Mouse (Mus musculus): ENCODE measurements around the gene Sirt5. TPM values are rescaled to one million over a fixed set of nuclear protein-coding genes. Genes with fewer than 3 reads are reported as not detected.
A peak's percentile ranks its signal among the peaks of the same experiment; 100 is the strongest.

Sirt5 gene
- 21.0 and 26.2 TPM in 2 replicates for polyA plus RNA-seq (2016; fragmentation: Nextera tagmentation; extraction: Ambion mirVana)

DNA sequence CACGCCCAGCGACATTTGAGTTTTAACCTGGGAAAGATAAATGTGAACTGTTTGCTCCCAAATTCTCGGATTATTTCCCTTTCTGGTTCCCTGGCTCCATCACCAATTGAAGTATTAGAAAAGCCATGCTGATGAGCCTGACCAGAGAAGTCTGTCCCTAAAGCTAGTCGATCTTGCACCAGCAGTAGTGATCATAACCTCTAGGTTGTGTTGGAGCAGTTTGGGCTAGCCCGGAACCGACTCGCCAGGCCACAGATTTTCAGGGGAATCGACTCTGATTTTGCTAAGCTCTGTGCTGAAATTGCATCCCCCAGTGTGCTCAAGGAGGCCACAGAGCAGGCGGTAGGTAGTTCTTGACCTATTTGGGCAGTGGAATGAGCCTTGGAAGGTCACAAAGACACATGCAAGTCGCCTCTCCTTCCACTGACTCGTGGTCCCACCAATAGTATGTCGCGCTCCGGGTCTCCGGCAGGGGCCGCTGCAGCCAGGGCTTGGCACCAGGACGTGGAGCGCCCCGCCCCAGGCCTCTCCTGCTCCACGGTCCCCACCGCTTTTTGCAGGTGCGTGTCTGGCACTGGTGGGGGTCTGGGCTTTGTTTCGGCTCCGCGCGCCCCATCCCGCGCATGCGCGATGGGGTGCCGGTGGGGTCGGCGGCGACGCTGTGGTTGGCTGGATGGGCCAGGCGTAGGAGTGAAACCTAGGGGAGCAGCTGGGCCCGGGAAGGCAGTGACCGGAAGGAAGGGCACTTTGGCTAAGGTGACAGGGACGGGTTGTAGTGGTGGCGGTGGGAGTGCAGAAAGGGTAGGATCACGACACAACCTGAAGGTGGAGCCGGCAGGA, at the start of gene Sirt5:
Sirt5 (plus strand) TSS at position 512 of the 840 bp plus-strand sequence.
- peaks cover 19% of the 10 kb centered on the region for H3K4me1 ChIP-seq
- H3K27ac ChIP-seq (replicated peaks), result peak within 1 kb of the TSS; percentile 91
- peak within 1 kb of the TSS; percentile 69 for H3K4me3 ChIP-seq
- no peaks in the 10 kb centered on the region for H3K9me3 ChIP-seq (replicated peaks)
- H3K27me3 ChIP-seq (ENCODE audit: low read depth, poor library complexity, severe bottlenecking), result no peaks in the 10 kb centered on the region
- no peaks in the 10 kb centered on the region for H3K36me3 ChIP-seq
- WGBS, result 15% methylated on average over 42 of the region's 42 CpGs
- DNase-seq (ENCODE audit: low spot score), result peak; percentile 94

DNA sequence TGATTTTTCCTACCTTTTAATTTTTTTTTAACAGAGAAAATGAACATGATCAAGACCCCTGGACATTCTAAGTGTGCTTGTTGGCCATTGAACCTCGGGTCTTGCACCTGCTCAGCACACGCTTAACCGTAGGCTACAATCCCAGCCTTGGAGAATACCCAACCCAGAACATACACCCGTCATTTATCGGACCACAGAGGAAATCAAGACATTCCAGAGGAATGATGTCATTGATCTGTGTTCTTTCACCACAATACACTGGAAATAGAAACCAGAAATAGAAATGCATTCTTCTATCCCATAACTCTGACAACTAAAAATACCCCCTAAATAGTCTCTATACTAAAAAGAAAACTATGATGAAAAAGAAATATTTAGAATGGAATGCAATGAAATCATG, 47.9 kb upstream of the Sirt5 start:
- H3K4me1 ChIP-seq, result no peaks in the 10 kb centered on the region
- no peaks in the 10 kb centered on the region for H3K36me3 ChIP-seq
- no peaks in the 10 kb centered on the region; the same call in 1 of the 2 replicates for H3K9me3 ChIP-seq (replicated peaks)
- DNase-seq (ENCODE audit: low spot score), result no peak
- no peak overlapping the region for H3K4me3 ChIP-seq
- 92% methylated on average over 5 of the region's 5 CpGs for WGBS
- no peaks in the 10 kb centered on the region for H3K27me3 ChIP-seq (ENCODE audit: low read depth, poor library complexity, severe bottlenecking)
- H3K27ac ChIP-seq (replicated peaks), result no peak overlapping the region

DNA sequence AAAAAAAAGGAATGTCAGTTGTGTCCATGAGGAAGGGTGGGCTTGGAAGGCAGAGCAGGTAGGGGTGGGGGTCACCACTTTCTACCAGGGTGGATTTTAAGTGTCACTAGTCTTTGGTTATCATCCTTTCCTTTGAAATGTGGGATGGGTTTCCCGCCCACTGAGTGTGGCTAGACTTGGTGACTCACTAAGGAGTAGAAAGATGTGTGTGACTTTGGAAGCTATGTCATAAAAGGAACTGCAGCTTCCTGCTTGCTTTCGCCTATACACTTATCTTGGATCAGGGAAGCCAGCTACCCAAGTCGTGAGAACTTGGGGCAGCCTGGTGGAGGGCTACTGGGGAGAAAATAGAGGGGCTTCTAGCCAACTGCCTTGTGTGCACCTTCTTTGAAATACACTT, 45.9 kb upstream of the Sirt5 start:
- Histone ChIP-seq H3K36me3 (no peaks in the 10 kb centered on the region), H3K27me3 (ENCODE audit: low read depth, poor library complexity, severe bottlenecking) (no peaks in the 10 kb centered on the region), H3K4me3 (no peak overlapping the region), H3K9me3 (replicated peaks) (no peaks in the 10 kb centered on the region; the same call in 1 of the 2 replicates), H3K4me1 (no peaks in the 10 kb centered on the region), H3K27ac (replicated peaks) (no peak overlapping the region)
- WGBS, result 70% methylated on average over 3 of the region's 3 CpGs
- DNase-seq (ENCODE audit: low spot score), result no peak

DNA sequence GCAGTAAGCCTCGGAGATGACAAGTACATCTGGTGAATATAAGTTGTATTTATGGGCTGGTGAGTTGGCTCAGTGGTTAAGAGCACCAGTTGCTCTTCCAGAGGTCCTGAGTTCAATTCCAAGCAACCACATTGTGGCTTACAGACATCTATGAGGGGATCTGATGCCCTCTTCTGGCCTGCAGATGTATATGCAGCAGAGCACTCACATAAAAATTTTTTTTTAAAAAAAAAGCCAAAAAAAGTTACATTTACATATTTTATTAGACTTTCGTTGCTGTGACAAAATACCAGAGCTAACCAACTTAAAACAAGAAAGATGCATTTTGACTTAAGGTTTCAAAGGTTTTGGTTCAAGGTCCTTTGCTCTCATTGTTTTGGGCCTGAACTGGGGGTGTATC, 43.8 kb upstream of the Sirt5 start:
- WGBS, result 78% methylated on average over 2 of the region's 2 CpGs
- no peaks in the 10 kb centered on the region; the same call in 1 of the 2 replicates for H3K9me3 ChIP-seq (replicated peaks)
- H3K36me3 ChIP-seq, result no peaks in the 10 kb centered on the region

DNA sequence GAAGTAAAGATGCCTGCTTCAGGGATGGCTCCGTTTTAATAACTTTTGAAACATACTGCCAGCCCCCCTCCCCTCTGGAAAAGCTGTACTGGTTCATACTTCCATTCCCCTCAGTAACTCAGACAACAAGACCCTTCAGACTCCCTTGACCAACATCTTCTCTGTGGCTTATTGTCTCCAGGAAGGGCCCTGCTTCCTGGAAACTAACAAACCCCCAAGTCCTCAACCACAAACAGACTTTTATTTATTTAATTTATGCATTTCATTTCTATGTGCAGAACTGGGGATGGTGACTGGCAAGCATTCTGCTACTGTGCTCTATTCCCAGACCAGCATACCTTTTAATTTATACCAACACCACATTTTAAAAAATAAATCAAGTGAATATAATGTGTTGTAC, 39.9 kb upstream of the Sirt5 start:
- no peak for DNase-seq (ENCODE audit: low spot score)
- no peaks in the 10 kb centered on the region; the same call in 1 of the 2 replicates for H3K9me3 ChIP-seq (replicated peaks)
- H3K4me3 ChIP-seq, result no peak overlapping the region
- H3K36me3 ChIP-seq, result no peaks in the 10 kb centered on the region
- H3K27ac ChIP-seq (replicated peaks), result no peak overlapping the region
- H3K4me1 ChIP-seq, result no peaks in the 10 kb centered on the region
- no peaks in the 10 kb centered on the region for H3K27me3 ChIP-seq (ENCODE audit: low read depth, poor library complexity, severe bottlenecking)
- 71% methylated on average over 1 of the region's 1 CpGs for WGBS

More for the DNA sequence above, 43.8 kb upstream of the Sirt5 start:
- no peak overlapping the region for H3K4me3 ChIP-seq
- no peaks in the 10 kb centered on the region for H3K4me1 ChIP-seq
- no peak for DNase-seq (ENCODE audit: low spot score)
- H3K27me3 ChIP-seq (ENCODE audit: low read depth, poor library complexity, severe bottlenecking), result no peaks in the 10 kb centered on the region
- no peak overlapping the region for H3K27ac ChIP-seq (replicated peaks)

DNA sequence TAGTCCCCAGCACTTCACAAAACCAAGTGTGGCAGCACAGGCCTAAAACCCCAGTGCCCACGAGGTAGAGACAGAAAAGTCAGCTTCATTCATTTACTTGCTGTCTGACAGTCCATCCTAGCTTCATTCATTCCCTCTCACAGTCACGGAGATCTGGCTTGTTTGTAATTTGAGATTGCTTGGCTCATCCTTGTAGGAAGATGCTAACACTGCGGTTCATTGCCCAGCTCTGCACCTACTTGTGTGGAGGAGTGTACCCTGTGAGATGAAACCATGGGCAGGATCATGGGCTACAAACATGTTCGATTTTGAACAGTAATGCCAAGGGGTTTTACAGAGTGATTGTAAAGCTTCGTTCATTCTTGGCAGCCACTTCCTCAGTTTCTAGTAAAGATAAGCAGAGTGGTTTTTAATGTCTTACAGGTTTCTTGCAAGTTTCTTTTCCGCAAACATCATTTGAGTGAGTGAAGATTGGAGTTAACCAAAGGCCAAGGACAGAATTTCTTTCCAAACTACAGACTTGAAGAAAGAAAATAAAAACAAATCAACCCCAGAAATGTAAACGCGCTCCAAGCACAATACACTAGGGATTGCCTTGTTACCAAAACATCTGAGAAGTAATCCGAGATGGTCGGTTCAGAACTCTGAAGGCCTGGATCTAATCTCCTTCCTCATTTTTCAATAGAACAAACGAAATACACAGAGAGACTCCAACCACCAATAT, 33.4 kb upstream of the Sirt5 start:
- Histone ChIP-seq H3K27ac (replicated peaks) (no peak overlapping the region), H3K4me1 (no peaks in the 10 kb centered on the region), H3K36me3 (no peaks in the 10 kb centered on the region), H3K4me3 (no peak overlapping the region), H3K9me3 (replicated peaks) (no peaks in the 10 kb centered on the region), H3K27me3 (ENCODE audit: low read depth, poor library complexity, severe bottlenecking) (no peaks in the 10 kb centered on the region)
- no peak for DNase-seq (ENCODE audit: low spot score)
- 69% methylated on average over 11 of the region's 11 CpGs for WGBS

DNA sequence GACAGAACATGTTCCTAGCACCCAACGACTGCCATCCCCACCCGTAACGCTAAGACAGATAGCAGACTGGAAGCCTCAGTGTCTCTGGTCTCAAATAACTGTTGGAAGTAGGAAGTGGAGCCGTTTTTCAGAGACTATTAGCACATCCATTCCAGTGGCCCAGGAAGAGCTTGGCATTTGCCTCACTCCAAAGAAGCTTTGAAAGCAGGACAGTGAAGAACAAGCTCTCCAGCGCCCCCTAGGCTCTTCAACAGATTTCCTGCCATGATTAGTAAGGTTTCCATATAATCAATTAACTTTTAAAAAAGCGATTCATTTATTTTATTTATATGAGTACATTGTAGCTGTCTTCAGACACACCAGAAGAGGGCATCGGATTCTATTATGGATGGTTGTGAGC, 32.7 kb upstream of the Sirt5 start:
- H3K36me3 ChIP-seq, result no peaks in the 10 kb centered on the region
- no peak overlapping the region for H3K4me3 ChIP-seq
- H3K27ac ChIP-seq (replicated peaks), result no peak overlapping the region
- 44% methylated on average over 7 of the region's 7 CpGs for WGBS
- H3K27me3 ChIP-seq (ENCODE audit: low read depth, poor library complexity, severe bottlenecking), result no peaks in the 10 kb centered on the region
- H3K4me1 ChIP-seq, result no peaks in the 10 kb centered on the region
- peak; percentile 27 for DNase-seq (ENCODE audit: low spot score)
- H3K9me3 ChIP-seq (replicated peaks), result no peaks in the 10 kb centered on the region

DNA sequence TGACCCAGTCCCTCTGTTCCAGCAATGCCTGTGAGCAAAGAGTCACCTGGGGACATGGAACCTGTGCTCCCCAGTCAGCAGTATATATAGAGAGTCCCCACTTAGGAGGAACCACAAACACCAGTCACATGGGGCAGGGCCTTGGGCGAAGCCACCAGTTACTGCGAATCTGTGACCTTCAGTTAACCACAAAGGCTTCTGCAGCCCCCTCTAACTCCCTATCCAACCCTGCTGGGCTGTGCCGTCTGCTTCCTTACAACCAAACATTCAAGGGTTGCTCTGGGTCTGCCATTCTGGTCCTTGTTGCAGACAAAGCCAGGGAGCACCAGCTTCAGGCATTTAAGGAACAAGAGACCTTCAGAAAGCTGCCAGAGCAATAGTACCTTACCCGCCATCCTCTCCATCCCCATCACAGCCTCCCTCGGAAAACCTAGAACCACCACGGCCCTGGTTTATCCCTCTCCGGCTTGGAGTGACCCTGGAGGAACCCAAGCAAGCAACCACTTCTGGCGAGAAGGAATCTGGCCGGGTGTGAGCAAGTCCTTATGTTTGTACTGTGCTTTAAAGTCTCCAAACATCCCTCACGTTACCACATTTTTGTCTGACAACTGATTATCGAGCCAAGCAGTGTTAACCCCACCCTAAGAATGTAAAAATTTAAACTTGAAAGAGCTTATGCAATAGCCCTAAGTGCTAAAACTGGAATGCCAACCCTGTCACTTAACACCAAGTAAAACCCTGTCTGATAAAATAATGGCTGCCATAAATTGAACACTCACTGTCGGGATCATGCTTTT, 28.7 kb upstream of the Sirt5 start:
- Histone ChIP-seq H3K4me3 (no peak overlapping the region), H3K9me3 (replicated peaks) (no peaks in the 10 kb centered on the region), H3K27me3 (ENCODE audit: low read depth, poor library complexity, severe bottlenecking) (no peaks in the 10 kb centered on the region), H3K36me3 (no peaks in the 10 kb centered on the region), H3K27ac (replicated peaks) (no peak overlapping the region), H3K4me1 (peaks cover 6% of the 10 kb centered on the region)
- no peak for DNase-seq (ENCODE audit: low spot score)
- 85% methylated on average over 12 of the region's 12 CpGs for WGBS

DNA sequence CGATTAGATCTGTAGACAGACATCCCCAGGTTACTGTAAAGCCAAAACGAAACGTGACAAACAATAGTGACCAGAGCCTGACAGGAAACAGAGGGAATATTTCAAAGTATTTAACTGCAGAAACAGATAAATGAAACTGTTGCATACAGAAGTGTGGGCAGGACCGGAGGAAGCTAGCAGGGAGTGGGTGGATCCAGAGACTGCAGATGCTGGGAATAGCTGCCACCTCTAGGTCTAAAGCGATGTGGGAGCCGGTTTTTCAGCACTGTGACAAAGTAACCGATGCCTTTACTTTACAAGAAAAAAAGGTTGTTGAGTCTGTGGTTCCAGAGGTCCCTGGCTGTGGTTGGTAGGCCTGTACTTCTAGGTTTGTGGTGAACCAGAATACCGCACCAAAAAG, 27.3 kb upstream of the Sirt5 start:
- Histone ChIP-seq H3K27ac (replicated peaks) (no peak overlapping the region), H3K27me3 (ENCODE audit: low read depth, poor library complexity, severe bottlenecking) (no peaks in the 10 kb centered on the region), H3K9me3 (replicated peaks) (no peaks in the 10 kb centered on the region), H3K4me3 (no peak overlapping the region), H3K4me1 (peaks cover 6% of the 10 kb centered on the region), H3K36me3 (no peaks in the 10 kb centered on the region)
- 93% methylated on average over 8 of the region's 8 CpGs for WGBS
- DNase-seq (ENCODE audit: low spot score), result no peak

DNA sequence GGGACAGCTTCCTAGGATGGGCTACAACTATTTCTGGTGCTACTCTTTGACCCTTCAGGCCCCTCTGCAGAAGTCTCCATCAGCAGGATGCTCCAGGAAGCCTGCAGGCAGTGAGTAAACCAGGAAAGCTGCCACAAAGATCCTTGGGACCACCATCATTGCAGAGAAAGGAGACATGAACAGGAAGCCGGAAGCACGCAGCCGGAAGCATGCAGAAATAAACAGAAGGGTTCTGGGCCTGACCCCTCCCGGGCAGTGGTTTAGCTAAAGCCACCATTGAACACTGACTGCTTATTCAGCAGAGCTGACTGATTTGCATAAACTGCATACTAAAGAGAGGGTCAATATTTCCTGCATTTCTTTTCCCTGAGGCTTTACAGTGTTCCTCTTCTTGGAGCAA, 26.7 kb upstream of the Sirt5 start:
- DNase-seq (ENCODE audit: low spot score), result no peak
- H3K36me3 ChIP-seq, result no peaks in the 10 kb centered on the region
- 81% methylated on average over 4 of the region's 4 CpGs for WGBS

DNA sequence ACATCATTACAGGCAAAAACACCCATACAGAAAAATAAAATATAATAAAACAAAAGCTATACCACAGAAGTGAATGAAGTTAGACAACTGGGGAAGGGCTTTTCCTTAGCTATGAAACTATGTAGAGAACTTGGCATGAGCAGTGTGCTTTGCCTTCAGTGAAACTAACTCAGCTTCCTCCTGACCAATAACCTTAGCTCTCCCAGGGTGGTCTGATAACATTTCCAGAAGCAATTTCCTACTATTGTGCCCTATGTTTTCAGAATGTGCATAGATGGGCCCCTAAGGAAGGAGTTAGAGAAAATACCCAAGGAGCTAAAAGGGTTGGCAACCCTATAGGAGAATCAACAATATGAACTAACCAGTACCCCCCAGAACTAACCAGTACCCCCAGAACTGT, 18.5 kb upstream of the Sirt5 start:
- H3K36me3 ChIP-seq, result no peaks in the 10 kb centered on the region
- no peaks in the 10 kb centered on the region for H3K27me3 ChIP-seq (ENCODE audit: low read depth, poor library complexity, severe bottlenecking)
- no peaks in the 10 kb centered on the region for H3K9me3 ChIP-seq (replicated peaks)
- H3K4me3 ChIP-seq, result no peak overlapping the region
- DNase-seq (ENCODE audit: low spot score), result no peak
- H3K27ac ChIP-seq (replicated peaks), result no peak overlapping the region
- peaks cover 3% of the 10 kb centered on the region; the same call in 1 of the 2 replicates for H3K4me1 ChIP-seq

More for the DNA sequence above, 26.7 kb upstream of the Sirt5 start:
- Histone ChIP-seq H3K9me3 (replicated peaks) (no peaks in the 10 kb centered on the region), H3K27me3 (ENCODE audit: low read depth, poor library complexity, severe bottlenecking) (no peaks in the 10 kb centered on the region), H3K27ac (replicated peaks) (0 out of 2 replicates have a peak overlapping the region, but pooled peaks have one; percentile 23), H3K4me3 (no peak overlapping the region), H3K4me1 (peaks cover 6% of the 10 kb centered on the region)

DNA sequence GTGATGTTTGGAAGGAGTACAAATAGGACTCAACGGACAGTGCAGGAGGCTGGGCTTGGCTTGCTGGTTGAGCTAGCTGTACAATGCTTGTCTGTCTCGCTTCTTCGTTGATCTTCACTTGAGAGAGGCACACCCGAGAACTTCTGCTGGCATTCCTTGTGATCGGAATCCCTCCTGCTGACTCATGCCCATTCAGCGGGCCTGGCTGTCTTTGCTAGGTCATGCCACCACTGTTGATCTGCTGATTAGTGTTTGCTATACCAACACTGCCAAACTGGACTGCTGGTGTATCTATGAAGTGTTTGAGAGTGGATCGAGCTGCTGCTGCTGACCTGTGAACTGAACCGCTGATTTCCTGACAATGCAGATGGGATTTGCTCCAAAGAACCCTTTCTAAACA, 15.9 kb upstream of the Sirt5 start:
- Histone ChIP-seq H3K27me3 (ENCODE audit: low read depth, poor library complexity, severe bottlenecking) (no peaks in the 10 kb centered on the region), H3K9me3 (replicated peaks) (no peaks in the 10 kb centered on the region), H3K4me3 (no peak overlapping the region), H3K27ac (replicated peaks) (no peak overlapping the region), H3K4me1 (peaks cover 3% of the 10 kb centered on the region; the same call in 1 of the 2 replicates), H3K36me3 (no peaks in the 10 kb centered on the region)
- 86% methylated on average over 8 of the region's 8 CpGs for WGBS
- DNase-seq (ENCODE audit: low spot score), result no peak
